Comparison of ENCODE assay signal across 21 mouse cellular contexts in the genomic region with DNA sequence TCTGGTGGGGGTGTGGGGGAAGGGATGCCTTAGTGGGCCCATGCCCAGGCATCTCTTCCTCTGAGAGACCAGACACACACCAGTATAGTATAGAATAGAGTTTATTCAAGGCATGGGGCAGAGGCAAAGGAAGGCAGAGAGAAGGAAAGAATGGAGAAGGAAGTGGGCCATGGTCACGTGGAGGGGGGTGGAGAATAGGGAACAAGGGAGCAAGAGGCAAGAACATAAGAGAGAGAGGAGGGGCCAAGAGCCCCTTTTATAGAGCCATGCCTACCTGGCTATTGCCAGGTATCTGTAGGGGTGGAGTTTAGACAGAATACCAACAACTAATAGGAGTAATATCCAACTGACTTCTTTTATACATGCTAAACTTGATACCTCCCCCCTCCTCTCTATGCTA.
A peak's percentile ranks its signal among the peaks of the same experiment; 100 is the strongest.
DNase-seq lines count a peak whose midpoint lies in the region; ATAC-seq lines count a peak whose summit lies in the region.
"Had no signal": no experiment of that assay in that cellular context is flagged by ENCODE, and none has a peak within 500 bp of the region (broad histone marks: within the 10 kb centered on the region; RNA-seq: fewer than 3 reads in every experiment).

No protein-coding gene starts in this region.

- DNase-seq in embryonic facial prominence, embryonic 10.5 days (ENCODE audit: low spot score), result no peak
- no peak for DNase-seq in forebrain, embryonic 14.5 days (ENCODE audit: low spot score)
- no peak for DNase-seq in thymus, postnatal 10 days (ENCODE audit: low spot score in 2 of 2)
- DNase-seq: adrenal gland, postnatal 10 days; cerebellum, adult 11-12 months; cerebellum, postnatal 36 days; gastrocnemius, adult 2 months; heart, adult 18-20 months; kidney, adult 9 months; left cerebral cortex, postnatal 4 days; lung, adult 2 months; lung, postnatal 36 days; right cerebral cortex, postnatal 25 days had no signal

- H3K27me3 ChIP-seq in embryonic facial prominence, embryonic 12.5 days, result no peaks in the 10 kb centered on the region
- no peaks in the 10 kb centered on the region for H3K27me3 ChIP-seq in embryonic facial prominence, embryonic 10.5 days (replicated peaks; ENCODE audit: low read depth, poor library complexity, severe bottlenecking)
- H3K27me3 ChIP-seq in intestine, embryonic 15.5 days (replicated peaks), result no peaks in the 10 kb centered on the region
- H3K27me3 ChIP-seq in intestine, embryonic 16.5 days (replicated peaks; ENCODE audit: control insufficient read depth, insufficient read depth, low read length), result no peaks in the 10 kb centered on the region
- no peaks in the 10 kb centered on the region for H3K27me3 ChIP-seq in forebrain, embryonic 14.5 days (replicated peaks; ENCODE audit: control insufficient read depth, insufficient read depth, low read length)
- no peaks in the 10 kb centered on the region for H3K27me3 ChIP-seq in midbrain, embryonic 15.5 days (replicated peaks)
- H3K27me3 ChIP-seq: heart, embryonic 15.5 days; hindbrain, embryonic 15.5 days had no signal

- WGBS in embryonic facial prominence, embryonic 12.5 days, result 79% methylated on average over 1 of the region's 1 CpGs
- WGBS in embryonic facial prominence, embryonic 10.5 days, result 57% methylated on average over 1 of the region's 1 CpGs
- 31% methylated on average over 1 of the region's 1 CpGs for WGBS in intestine, embryonic 15.5 days
- WGBS in intestine, embryonic 16.5 days, result 41% methylated on average over 1 of the region's 1 CpGs
- WGBS in forebrain, embryonic 14.5 days, result 53% methylated on average over 1 of the region's 1 CpGs
- WGBS in midbrain, embryonic 15.5 days, result 54% methylated on average over 1 of the region's 1 CpGs

- H3K9me3 ChIP-seq in embryonic facial prominence, embryonic 12.5 days, result no peaks in the 10 kb centered on the region
- H3K9me3 ChIP-seq in embryonic facial prominence, embryonic 10.5 days, result no peaks in the 10 kb centered on the region
- H3K9me3 ChIP-seq in intestine, embryonic 15.5 days, result no peaks in the 10 kb centered on the region
- H3K9me3 ChIP-seq in intestine, embryonic 16.5 days (ENCODE audit: control insufficient read depth, low read length), result no peaks in the 10 kb centered on the region
- H3K9me3 ChIP-seq in forebrain, embryonic 14.5 days (replicated peaks; ENCODE audit: control insufficient read depth, low read length), result no peaks in the 10 kb centered on the region
- H3K9me3 ChIP-seq in midbrain, embryonic 15.5 days, result no peaks in the 10 kb centered on the region
- H3K9me3 ChIP-seq: heart, embryonic 15.5 days; hindbrain, embryonic 15.5 days had no signal

- no peak overlapping the region for H3K4me2 ChIP-seq in embryonic facial prominence, embryonic 12.5 days (replicated peaks)
- H3K4me2 ChIP-seq in intestine, embryonic 15.5 days (replicated peaks), result no peak overlapping the region
- H3K4me2 ChIP-seq in intestine, embryonic 16.5 days (ENCODE audit: low read depth, low read length), result no peak overlapping the region
- no peak overlapping the region for H3K4me2 ChIP-seq in forebrain, embryonic 14.5 days (ENCODE audit: low read length)
- no peak overlapping the region for H3K4me2 ChIP-seq in midbrain, embryonic 15.5 days
- H3K4me2 ChIP-seq: heart, embryonic 15.5 days; hindbrain, embryonic 15.5 days had no signal

- H3K9ac ChIP-seq in embryonic facial prominence, embryonic 12.5 days, result no peak overlapping the region
- no peak overlapping the region for H3K9ac ChIP-seq in intestine, embryonic 15.5 days
- no peak overlapping the region for H3K9ac ChIP-seq in intestine, embryonic 16.5 days (ENCODE audit: low read depth, low read length)
- no peak overlapping the region for H3K9ac ChIP-seq in forebrain, embryonic 14.5 days (ENCODE audit: low read length)
- no peak overlapping the region for H3K9ac ChIP-seq in midbrain, embryonic 15.5 days
- H3K9ac ChIP-seq: heart, embryonic 15.5 days; hindbrain, embryonic 15.5 days had no signal

- H3K4me3 ChIP-seq in embryonic facial prominence, embryonic 12.5 days, result no peak overlapping the region
- H3K4me3 ChIP-seq in embryonic facial prominence, embryonic 10.5 days, result no peak overlapping the region
- H3K4me3 ChIP-seq in intestine, embryonic 15.5 days (replicated peaks), result no peak overlapping the region
- no peak overlapping the region for H3K4me3 ChIP-seq in intestine, embryonic 16.5 days (ENCODE audit: low read length)
- no peak overlapping the region for H3K4me3 ChIP-seq in forebrain, embryonic 14.5 days (ENCODE audit: low read depth, low read length)
- no peak overlapping the region for H3K4me3 ChIP-seq in midbrain, embryonic 15.5 days
- H3K4me3 ChIP-seq: gastrocnemius, adult 2 months; heart, embryonic 15.5 days; hindbrain, embryonic 15.5 days had no signal

- no peak overlapping the region for H3K27ac ChIP-seq in embryonic facial prominence, embryonic 12.5 days
- H3K27ac ChIP-seq in embryonic facial prominence, embryonic 10.5 days (replicated peaks), result no peak overlapping the region
- H3K27ac ChIP-seq in intestine, embryonic 15.5 days, result no peak overlapping the region
- H3K27ac ChIP-seq in intestine, embryonic 16.5 days (ENCODE audit: low read length), result no peak overlapping the region
- no peak overlapping the region for H3K27ac ChIP-seq in forebrain, embryonic 14.5 days (ENCODE audit: low read depth, low read length)
- no peak overlapping the region for H3K27ac ChIP-seq in midbrain, embryonic 15.5 days
- H3K27ac ChIP-seq: gastrocnemius, adult 2 months; heart, embryonic 15.5 days; hindbrain, embryonic 15.5 days had no signal

- H3K36me3 ChIP-seq in embryonic facial prominence, embryonic 12.5 days, result no peaks in the 10 kb centered on the region
- H3K36me3 ChIP-seq in embryonic facial prominence, embryonic 10.5 days (replicated peaks), result no peaks in the 10 kb centered on the region
- no peaks in the 10 kb centered on the region for H3K36me3 ChIP-seq in intestine, embryonic 15.5 days
- H3K36me3 ChIP-seq in intestine, embryonic 16.5 days (ENCODE audit: control insufficient read depth, insufficient read depth, low read length), result no peaks in the 10 kb centered on the region
- no peaks in the 10 kb centered on the region for H3K36me3 ChIP-seq in forebrain, embryonic 14.5 days (ENCODE audit: control insufficient read depth, insufficient read depth, low read length)
- no peaks in the 10 kb centered on the region for H3K36me3 ChIP-seq in midbrain, embryonic 15.5 days (replicated peaks)
- H3K36me3 ChIP-seq: heart, embryonic 15.5 days; hindbrain, embryonic 15.5 days had no signal

- 0 out of 2 replicates have a peak, but pooled peaks have one; percentile 22 for ATAC-seq in embryonic facial prominence, embryonic 12.5 days (ENCODE audit: insufficient number of reproducible peaks, insufficient read depth, low FRiP score, low TSS enrichment)
- peak; percentile 30; the same call in 1 of the 2 replicates for ATAC-seq in intestine, embryonic 15.5 days
- no peak for ATAC-seq in intestine, embryonic 16.5 days
- 0 out of 2 replicates have a peak, but pooled peaks have one; percentile 11 for ATAC-seq in forebrain, embryonic 14.5 days
- ATAC-seq in midbrain, embryonic 15.5 days (replicated peaks), result 0 out of 2 replicates have a peak, but pooled peaks have one; percentile 15
- ATAC-seq in activated CD4-positive, CD25-positive, alpha-beta regulatory T cell, adult 4 months, result no peak
- ATAC-seq: CD4-positive, CD25-positive, alpha-beta regulatory T cell, adult 4 months had no signal

- peaks cover 9% of the 10 kb centered on the region for H3K4me1 ChIP-seq in embryonic facial prominence, embryonic 12.5 days
- peaks cover 25% of the 10 kb centered on the region for H3K4me1 ChIP-seq in embryonic facial prominence, embryonic 10.5 days
- no peaks in the 10 kb centered on the region for H3K4me1 ChIP-seq in intestine, embryonic 15.5 days (replicated peaks)
- peaks cover 2% of the 10 kb centered on the region; the same call in 1 of the 2 replicates for H3K4me1 ChIP-seq in intestine, embryonic 16.5 days (ENCODE audit: control insufficient read depth, insufficient read depth, low read length)
- H3K4me1 ChIP-seq in forebrain, embryonic 14.5 days (ENCODE audit: control insufficient read depth, insufficient read depth, low read length), result peaks cover 7% of the 10 kb centered on the region
- peaks cover 21% of the 10 kb centered on the region for H3K4me1 ChIP-seq in midbrain, embryonic 15.5 days

Comparison
In these comparisons a context has a peak if more than half of its experiments do, and no peak if none do; other contexts are left out.
1. ATAC-seq: peak in embryonic facial prominence, embryonic 12.5 days (single experiment), intestine, embryonic 15.5 days (single experiment), forebrain, embryonic 14.5 days (single experiment) and midbrain, embryonic 15.5 days (single experiment); none in intestine, embryonic 16.5 days (single experiment) and activated CD4-positive, CD25-positive, alpha-beta regulatory T cell, adult 4 months (single experiment).